Mouse (Mus musculus): ENCODE data around the gene Gm5127. TPM values are rescaled to one million over a fixed set of nuclear protein-coding genes. Genes with fewer than 3 reads are reported as not detected.

Gene Gm5127
- total RNA-seq, 2 experiments from 2014 or later: 0.60 to 0.62 TPM

Other genes with a start within 250 kb of the Gm5127 start
- gene Fndc3c1, start 97.8 kb upstream of the Gm5127 start, total RNA-seq (2015): not detected in 2 replicates
- 0.04 TPM in 1 of 2 replicates, not detected in the other for gene Fndc3c1, start 97.8 kb upstream of the Gm5127 start, total RNA-seq (2017)
- 23.1 and 30.4 TPM in 2 replicates for gene Cysltr1, start 20.5 kb downstream of the Gm5127 start, total RNA-seq (2015)
- 18.1 and 27.9 TPM in 2 replicates for gene Cysltr1, start 20.5 kb downstream of the Gm5127 start, total RNA-seq (2017)